Mouse (Mus musculus) heart, postnatal 0 days (tissue): ENCODE measurements around the gene Ms4a6c.
"Not testable (repeated sequence)": the region's sequence is repeated elsewhere in the genome, so short reads cannot be mapped to it uniquely, and the experiment has no call there.

Source experiments
- CTCF ChIP-seq: IDR thresholded peaks from 2 replicates; pipeline ENCODE4 v1.5.1; 2016; ENCODE audit warnings: antibody characterized with exemption, control low read depth, low read depth
- EP300 ChIP-seq: IDR thresholded peaks from 2 replicates; pipeline ENCODE4 v1.6.1; 2016; ENCODE audit warnings: antibody characterized with exemption, low read depth

DNA sequence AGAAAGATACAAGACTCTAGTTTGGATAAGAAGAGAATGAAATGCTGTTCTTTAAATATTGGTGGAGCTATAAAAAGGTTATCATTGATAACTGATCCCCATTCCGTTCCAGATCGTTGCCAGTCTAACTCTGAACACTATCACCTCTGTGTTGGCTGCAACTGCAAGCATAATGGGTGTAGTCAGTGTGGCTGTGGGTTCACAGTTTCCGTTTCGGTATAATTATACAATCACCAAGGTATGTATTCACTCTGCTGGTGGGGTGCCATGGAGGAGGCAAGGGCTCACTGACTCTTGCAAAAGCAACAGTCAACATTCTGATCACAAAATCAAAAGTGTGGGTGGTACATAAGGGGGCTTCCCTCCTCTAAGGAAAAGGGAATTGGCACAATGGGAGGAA is 10.1 kb upstream of the Ms4a6c start:
- not testable (repeated sequence) for TF ChIP-seq CTCF, EP300
